Mouse (Mus musculus) limb, embryonic 12.5 days (tissue): ENCODE measurements around the gene Fam3b. TPM values are rescaled to one million over a fixed set of nuclear protein-coding genes. Genes with fewer than 3 reads are reported as not detected.

ENCODE experiments used
- polyA plus RNA-seq: library from polyadenylated mRNA; unstranded; fragments of >200 nt; fragmentation: Nextera tagmentation; extraction: Ambion mirVana; gene quantifications from 2 replicates; pipeline ENCODE4 v1.2.1, GENCODE M21; 2016

Fam3b gene
- polyA plus RNA-seq, 1 experiment from 2014 or later: not detected

Other genes with a start within 250 kb of the Fam3b start
- 1.7 and 1.8 TPM in 2 replicates for gene Bace2, start 158.1 kb downstream of the Fam3b start, polyA plus RNA-seq
- 0.22 TPM in 1 of 2 replicates, not detected in the other for gene Mx1, start 51.9 kb downstream of the Fam3b start, polyA plus RNA-seq
- 0.58 and 0.66 TPM in 2 replicates for gene Tmprss2, start 96.4 kb upstream of the Fam3b start, polyA plus RNA-seq
- 5.2 and 6.8 TPM in 2 replicates for gene Ripk4, start 249.0 kb upstream of the Fam3b start, polyA plus RNA-seq